Mouse (Mus musculus): ENCODE data around the gene Dcps. TPM values are rescaled to one million over a fixed set of nuclear protein-coding genes. Genes with fewer than 3 reads are reported as not detected.
"Not testable (repeated sequence)": the region's sequence is repeated elsewhere in the genome, so short reads cannot be mapped to it uniquely, and the experiment has no call there.

The Dcps gene
- total and polyA plus RNA-seq, 2 experiments from 2014 or later = 48.5 to 55.3 TPM

DNA sequence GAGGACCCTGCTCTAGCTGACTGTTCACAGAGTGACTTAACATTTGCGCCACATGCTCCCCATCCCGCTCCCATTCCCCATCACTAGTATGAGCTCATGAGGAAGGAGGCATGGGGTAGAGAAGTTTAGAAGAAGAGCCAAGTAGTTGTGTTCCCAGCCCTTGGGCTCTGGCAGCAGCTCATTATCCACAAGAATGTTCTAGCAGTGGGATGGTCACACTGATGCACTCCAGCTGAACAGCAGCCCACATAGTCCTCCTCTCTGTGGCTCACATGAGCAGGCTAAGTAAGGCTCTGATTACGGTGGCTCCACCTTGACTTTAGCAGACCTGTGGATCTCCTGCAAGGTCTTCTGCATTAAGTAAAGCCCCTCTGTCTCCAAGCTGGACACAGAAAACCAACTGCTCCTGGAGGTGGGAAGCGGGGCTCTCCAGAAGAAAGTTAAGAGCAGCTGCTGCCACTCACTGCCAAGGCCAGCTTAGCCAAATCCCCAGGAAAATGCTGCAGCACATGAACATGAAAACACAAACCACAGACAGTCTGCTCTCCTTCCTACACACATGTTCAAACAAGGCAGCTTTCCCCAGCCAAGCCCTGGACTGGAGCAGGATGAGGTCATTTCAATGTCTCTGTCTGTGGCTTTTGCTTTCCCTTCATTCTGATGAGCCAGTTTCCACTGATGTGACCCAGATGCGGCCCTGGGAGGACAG, 19.7 kb downstream of the Dcps start:
- no peak overlapping the region for H3K4me3 ChIP-seq (ENCODE audit: low read length)
- TF ChIP-seq CTCF (IDR thresholded peaks at IDR 0.05; ENCODE audit: low read depth) = no peak
- H3K4me1 ChIP-seq (ENCODE audit: insufficient read depth, low read length) = no peaks in the 10 kb centered on the region
- DNase-seq (ENCODE audit: low spot score) (no peak), ATAC-seq (no peak)
- no peaks in the 10 kb centered on the region for H3K27me3 ChIP-seq (ENCODE audit: insufficient read depth, low read length)
- no peak overlapping the region for H3K4me2 ChIP-seq (ENCODE audit: low read depth, low read length)
- H3K9ac ChIP-seq (replicated peaks; ENCODE audit: low read length) = no peak overlapping the region
- no peaks in the 10 kb centered on the region for H3K9me3 ChIP-seq (ENCODE audit: low read length)
- WGBS = 90% methylated on average over 5 of the region's 5 CpGs
- H3K27ac ChIP-seq = no peak overlapping the region
- no peaks in the 10 kb centered on the region for H3K36me3 ChIP-seq (ENCODE audit: insufficient read depth, low read length)

DNA sequence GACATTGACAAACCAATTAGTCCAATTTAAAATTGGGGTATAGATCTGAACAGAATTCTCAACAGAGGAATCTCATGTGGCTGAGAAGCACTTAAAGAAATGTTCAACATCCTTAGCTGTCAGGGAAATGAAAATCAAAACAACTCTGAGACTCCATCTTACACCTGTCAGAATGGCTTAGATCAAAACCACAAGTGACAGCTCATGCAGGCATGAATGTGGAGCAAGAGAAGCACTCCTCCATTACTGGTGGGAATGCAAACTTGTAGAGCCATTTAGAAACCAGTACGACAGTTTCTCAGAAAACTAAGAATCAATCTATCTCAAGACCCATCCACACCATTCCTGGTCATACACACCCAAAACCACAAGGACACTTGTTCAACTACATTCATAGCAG, 22.9 kb downstream of the Dcps start:
- Histone ChIP-seq H3K4me1 (ENCODE audit: insufficient read depth, low read length) (no peaks in the 10 kb centered on the region), H3K27me3 (ENCODE audit: insufficient read depth, low read length) (no peaks in the 10 kb centered on the region), H3K9me3 (ENCODE audit: low read length) (no peaks in the 10 kb centered on the region), H3K27ac (no peak overlapping the region), H3K36me3 (ENCODE audit: insufficient read depth, low read length) (no peaks in the 10 kb centered on the region), H3K9ac (replicated peaks; ENCODE audit: low read length) (no peak overlapping the region), H3K4me2 (ENCODE audit: low read depth, low read length) (no peak overlapping the region), H3K4me3 (ENCODE audit: low read length) (no peak overlapping the region)
- DNase-seq (ENCODE audit: low spot score) = no peak
- TF ChIP-seq CTCF (IDR thresholded peaks at IDR 0.05; ENCODE audit: low read depth) = no peak
- no peak for ATAC-seq
- 100% methylated on average over 1 of the region's 1 CpGs for WGBS

DNA sequence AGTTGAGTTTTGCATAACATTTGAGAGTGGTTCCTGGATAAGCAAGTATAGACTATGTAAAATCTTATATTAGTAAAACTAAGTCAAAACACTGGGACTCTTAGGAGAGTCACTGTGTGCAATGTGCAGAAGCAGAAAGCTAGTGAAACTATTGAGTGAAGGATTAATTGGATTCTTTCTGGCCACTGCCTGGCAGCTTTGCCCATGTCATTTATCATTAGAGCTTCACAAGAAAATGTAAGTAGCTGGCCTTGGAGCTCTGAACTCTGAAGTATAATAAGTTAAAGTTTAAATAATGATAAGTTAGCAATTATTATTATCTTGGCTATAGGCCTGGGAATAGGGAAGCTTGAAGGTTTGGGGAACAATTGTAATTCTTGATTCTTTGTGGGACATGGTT, 27.0 kb downstream of the Dcps start:
- not testable (repeated sequence) for DNase-seq (ENCODE audit: low spot score); H3K36me3 ChIP-seq (ENCODE audit: insufficient read depth, low read length); H3K9ac ChIP-seq (replicated peaks; ENCODE audit: low read length); H3K4me2 ChIP-seq (ENCODE audit: low read depth, low read length); H3K4me1 ChIP-seq (ENCODE audit: insufficient read depth, low read length); H3K9me3 ChIP-seq (ENCODE audit: low read length); H3K4me3 ChIP-seq (ENCODE audit: low read length); H3K27me3 ChIP-seq (ENCODE audit: insufficient read depth, low read length); H3K27ac ChIP-seq; ATAC-seq

DNA sequence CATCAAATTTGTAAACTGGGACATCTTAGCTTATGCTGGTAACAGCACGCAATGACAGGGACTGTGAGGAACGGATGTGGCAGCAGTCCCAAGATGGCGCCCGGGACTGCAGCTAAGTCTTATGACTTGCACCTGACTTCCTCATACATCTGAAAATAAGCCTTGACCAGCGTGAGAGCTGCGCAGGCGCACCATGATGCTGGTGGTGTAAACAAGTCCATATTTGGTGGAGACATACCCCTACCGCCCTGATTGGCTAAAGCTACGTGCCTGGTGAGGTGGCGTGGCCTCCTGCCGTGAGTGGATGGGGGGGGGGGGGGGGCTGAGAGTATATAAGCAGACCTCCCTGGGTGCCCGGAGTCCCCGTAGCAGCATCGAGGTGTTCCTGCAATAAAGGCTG, 28.6 kb downstream of the Dcps start:
- ATAC-seq; H3K4me2 ChIP-seq (ENCODE audit: low read depth, low read length); H3K27me3 ChIP-seq (ENCODE audit: insufficient read depth, low read length); H3K4me3 ChIP-seq (ENCODE audit: low read length); DNase-seq (ENCODE audit: low spot score); H3K9me3 ChIP-seq (ENCODE audit: low read length); H3K36me3 ChIP-seq (ENCODE audit: insufficient read depth, low read length); H3K4me1 ChIP-seq (ENCODE audit: insufficient read depth, low read length); H3K9ac ChIP-seq (replicated peaks; ENCODE audit: low read length); H3K27ac ChIP-seq: not testable (repeated sequence)
- 95% methylated on average over 14 of the region's 14 CpGs for WGBS

DNA sequence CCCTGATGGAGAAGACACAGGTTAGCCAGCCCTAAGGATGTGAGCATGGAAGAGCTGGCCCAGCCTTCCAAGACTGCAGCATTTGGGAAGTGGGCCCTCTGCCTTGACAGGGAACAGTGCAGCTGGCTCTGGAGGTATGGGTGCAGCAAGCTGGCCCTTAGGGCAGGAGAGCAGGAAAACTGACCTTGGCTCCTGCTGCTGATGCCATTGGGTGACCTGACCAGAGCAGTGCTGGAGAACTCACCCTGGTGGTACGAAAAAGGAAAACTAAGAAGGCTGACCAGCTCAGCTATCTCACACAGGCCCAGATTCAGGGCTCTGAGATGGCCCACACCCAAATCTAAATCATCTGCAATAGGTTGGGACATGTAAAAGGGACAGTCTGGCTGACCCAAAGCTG, 30.0 kb downstream of the Dcps start:
- no peak overlapping the region for H3K4me3 ChIP-seq (ENCODE audit: low read length)
- H3K27me3 ChIP-seq (ENCODE audit: insufficient read depth, low read length) = no peaks in the 10 kb centered on the region
- no peak for TF ChIP-seq CTCF (IDR thresholded peaks at IDR 0.05; ENCODE audit: low read depth)
- H3K27ac ChIP-seq = no peak overlapping the region
- H3K36me3 ChIP-seq (ENCODE audit: insufficient read depth, low read length) = no peaks in the 10 kb centered on the region
- no peaks in the 10 kb centered on the region for H3K9me3 ChIP-seq (ENCODE audit: low read length)
- 90% methylated on average over 1 of the region's 1 CpGs for WGBS
- ATAC-seq = no peak
- H3K4me2 ChIP-seq (ENCODE audit: low read depth, low read length) = no peak overlapping the region
- H3K9ac ChIP-seq (replicated peaks; ENCODE audit: low read length) = no peak overlapping the region
- H3K4me1 ChIP-seq (ENCODE audit: insufficient read depth, low read length) = no peaks in the 10 kb centered on the region
- DNase-seq (ENCODE audit: low spot score) = no peak

DNA sequence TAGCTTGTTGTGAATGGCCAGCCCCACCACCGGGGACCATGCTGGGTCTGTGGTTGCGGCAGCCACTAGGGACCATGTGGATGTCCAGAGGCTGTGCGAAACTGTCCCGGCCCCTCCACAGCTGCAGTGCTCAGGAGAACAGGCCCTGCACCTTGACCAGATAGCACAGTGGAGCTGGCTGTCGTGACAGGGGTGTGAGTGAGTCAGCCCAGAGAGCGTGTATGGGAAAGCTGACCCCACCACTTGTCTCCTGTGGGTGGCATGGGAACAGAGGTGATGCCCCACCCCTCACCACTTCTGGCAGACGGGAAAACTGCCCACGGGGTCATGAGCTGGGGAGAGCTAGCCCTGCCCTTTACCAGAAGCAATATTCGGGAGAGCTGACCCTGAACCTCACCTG, 30.7 kb downstream of the Dcps start:
- no peaks in the 10 kb centered on the region for H3K27me3 ChIP-seq (ENCODE audit: insufficient read depth, low read length)
- 90% methylated on average over 9 of the region's 9 CpGs for WGBS
- TF ChIP-seq CTCF (IDR thresholded peaks at IDR 0.05; ENCODE audit: low read depth) = no peak

DNA sequence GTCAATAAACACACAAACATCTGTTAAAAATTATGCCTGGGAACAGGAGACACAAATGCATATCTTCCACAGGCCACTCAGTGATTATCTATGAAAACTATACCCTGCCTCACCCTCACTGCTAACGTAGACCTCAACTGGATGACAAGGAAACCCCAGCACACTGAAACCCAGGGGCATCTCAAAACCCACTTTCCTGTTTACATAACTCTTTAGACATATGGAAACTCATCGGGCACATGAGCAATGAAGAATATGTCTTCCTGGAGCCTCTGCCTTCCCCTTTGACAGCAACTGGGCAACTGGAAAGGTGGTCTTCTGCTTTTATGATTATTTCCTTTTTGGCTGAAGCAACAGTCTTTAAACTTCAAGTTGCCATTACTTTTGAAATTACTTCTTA, 33.6 kb downstream of the Dcps start:
- 85% methylated on average over 2 of the region's 2 CpGs for WGBS

More for the DNA sequence above, 30.7 kb downstream of the Dcps start:
- H3K4me2 ChIP-seq (ENCODE audit: low read depth, low read length) = no peak overlapping the region
- no peak for DNase-seq (ENCODE audit: low spot score)
- no peaks in the 10 kb centered on the region for H3K36me3 ChIP-seq (ENCODE audit: insufficient read depth, low read length)
- H3K9me3 ChIP-seq (ENCODE audit: low read length) = no peaks in the 10 kb centered on the region
- H3K4me1 ChIP-seq (ENCODE audit: insufficient read depth, low read length) = no peaks in the 10 kb centered on the region
- no peak overlapping the region for H3K27ac ChIP-seq
- no peak overlapping the region for H3K9ac ChIP-seq (replicated peaks; ENCODE audit: low read length)
- ATAC-seq = no peak
- no peak overlapping the region for H3K4me3 ChIP-seq (ENCODE audit: low read length)

More for the DNA sequence above, 33.6 kb downstream of the Dcps start:
- Histone ChIP-seq H3K9ac (replicated peaks; ENCODE audit: low read length) (no peak overlapping the region), H3K9me3 (ENCODE audit: low read length) (no peaks in the 10 kb centered on the region), H3K4me2 (ENCODE audit: low read depth, low read length) (no peak overlapping the region), H3K4me1 (ENCODE audit: insufficient read depth, low read length) (no peaks in the 10 kb centered on the region), H3K4me3 (ENCODE audit: low read length) (no peak overlapping the region), H3K36me3 (ENCODE audit: insufficient read depth, low read length) (no peaks in the 10 kb centered on the region), H3K27me3 (ENCODE audit: insufficient read depth, low read length) (no peaks in the 10 kb centered on the region), H3K27ac (no peak overlapping the region)
- no peak for TF ChIP-seq CTCF (IDR thresholded peaks at IDR 0.05; ENCODE audit: low read depth)
- DNase-seq (ENCODE audit: low spot score) = no peak
- no peak for ATAC-seq

All from hindbrain, postnatal 0 days (tissue).